Mouse (Mus musculus): ENCODE results near the gene Zfp568.
"Not testable (repeated sequence)": the region's sequence is repeated elsewhere in the genome, so short reads cannot be mapped to it uniquely, and the experiment has no call there.

Zfp568 gene

GRCm38 (mm10) chr7:29983690-29984380 is at the start of gene Zfp568:
Gene Zfp568, plus strand, starts transcription at chr7:29983955.
- DNase-seq: peak; percentile 92

DNA sequence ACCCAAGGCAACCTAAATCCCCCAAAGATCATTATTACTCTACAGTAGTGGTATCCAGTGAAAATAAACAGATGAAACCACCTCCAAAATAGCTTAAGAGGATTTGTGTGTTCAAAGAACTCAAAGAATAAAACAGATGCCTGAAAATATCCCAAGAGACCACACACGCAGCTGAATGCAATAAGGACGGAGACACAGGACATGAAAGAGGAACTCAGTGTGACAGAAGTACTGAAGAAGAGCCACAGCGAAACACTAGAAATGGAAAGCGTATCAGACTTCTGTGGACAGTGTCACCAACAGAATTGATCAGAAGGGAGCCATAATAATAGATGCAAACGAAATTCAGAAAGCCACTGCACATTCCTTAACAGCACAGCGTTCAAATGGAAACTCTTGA is 44.9 kb upstream of the Zfp568 start:
- no peak for DNase-seq

DNA sequence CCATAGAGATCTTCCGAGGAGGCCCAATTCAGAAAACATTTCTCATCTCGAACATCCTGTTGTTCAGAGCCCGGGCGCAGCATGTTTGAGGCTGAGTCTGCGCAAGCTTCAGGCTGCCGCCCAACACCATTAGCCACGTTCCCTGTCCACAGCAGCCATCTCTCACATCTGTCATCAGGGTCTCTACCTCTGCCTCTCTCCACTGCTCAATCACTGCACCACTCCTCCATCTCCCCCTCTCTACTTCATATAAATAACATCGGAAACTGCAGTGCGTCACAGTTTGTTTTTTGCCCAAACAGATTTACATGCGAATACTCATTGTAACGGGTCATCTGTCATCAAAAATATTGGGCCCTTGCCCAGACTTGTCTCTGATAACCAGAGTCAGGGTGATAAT is 42.7 kb upstream of the Zfp568 start:
- no peak for DNase-seq

DNA sequence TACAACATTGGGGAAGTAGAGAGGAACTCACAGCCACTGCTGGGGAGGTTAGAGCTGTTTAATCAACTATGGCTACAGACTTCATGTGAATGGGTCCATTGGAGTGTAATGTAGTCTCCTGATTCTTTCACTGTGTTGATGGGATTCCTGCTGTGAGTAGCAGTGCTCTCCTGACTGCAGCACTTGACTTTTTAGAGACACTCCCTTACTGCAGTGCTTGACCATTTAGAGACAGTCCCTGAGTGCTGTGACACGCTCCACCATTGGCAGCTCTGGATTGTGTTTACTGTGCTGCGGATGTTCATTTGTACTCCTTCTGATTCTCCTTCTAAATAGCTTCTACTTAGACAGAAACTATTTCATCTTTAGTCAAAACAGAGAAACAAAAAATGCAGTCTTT is 41.0 kb upstream of the Zfp568 start:
- DNase-seq: no peak

DNA sequence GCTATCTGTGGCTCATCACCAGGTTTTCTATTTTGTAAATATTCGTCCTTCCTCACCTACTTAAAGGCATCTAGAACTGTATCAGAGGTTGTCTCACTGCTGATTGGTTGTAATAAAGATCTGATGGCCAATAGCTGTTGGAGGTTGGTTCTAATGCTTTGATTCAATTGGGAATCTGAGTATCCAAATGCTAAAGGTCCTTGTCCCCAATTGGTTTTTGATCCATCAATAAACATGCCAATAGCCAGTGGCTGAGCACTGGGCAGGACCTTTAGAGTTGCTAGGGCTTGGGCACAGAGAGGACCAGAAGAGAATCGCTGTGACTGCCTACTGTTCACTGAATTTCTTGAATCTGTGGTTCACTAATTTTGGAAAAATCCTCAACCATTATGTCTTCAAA is 40.0 kb upstream of the Zfp568 start:
- no peak for DNase-seq

GRCm38 (mm10) chr7:29944201-29944600 is 39.6 kb upstream of the Zfp568 start:
- peak; percentile 59 for DNase-seq

DNA sequence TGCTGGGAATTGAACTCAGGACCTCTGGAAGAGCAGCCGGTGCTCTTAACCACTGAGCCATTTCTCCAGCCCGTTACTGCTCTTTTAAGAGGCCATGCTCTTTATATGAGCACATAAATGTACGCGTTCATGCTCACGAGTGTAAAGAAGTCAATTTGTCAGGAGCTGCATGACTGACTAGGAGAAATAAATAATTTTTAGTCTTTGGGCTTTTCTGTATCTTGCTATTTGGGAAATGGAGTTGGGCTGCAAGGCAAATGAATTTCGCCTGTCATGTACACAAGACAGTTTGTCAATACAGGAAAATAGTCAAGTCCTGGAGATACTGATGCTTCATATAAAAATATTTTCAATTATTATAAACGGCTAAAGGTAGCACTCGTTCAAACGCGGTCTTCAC is 30.7 kb upstream of the Zfp568 start:
- no peak for DNase-seq

GRCm38 (mm10) chr7:29953513-29954401 is 30.0 kb upstream of the Zfp568 start, which contains the start of gene Zfp74:
Gene Zfp74, minus strand, starts transcription at chr7:29954089.
- DNase-seq: peak; percentile 77

DNA sequence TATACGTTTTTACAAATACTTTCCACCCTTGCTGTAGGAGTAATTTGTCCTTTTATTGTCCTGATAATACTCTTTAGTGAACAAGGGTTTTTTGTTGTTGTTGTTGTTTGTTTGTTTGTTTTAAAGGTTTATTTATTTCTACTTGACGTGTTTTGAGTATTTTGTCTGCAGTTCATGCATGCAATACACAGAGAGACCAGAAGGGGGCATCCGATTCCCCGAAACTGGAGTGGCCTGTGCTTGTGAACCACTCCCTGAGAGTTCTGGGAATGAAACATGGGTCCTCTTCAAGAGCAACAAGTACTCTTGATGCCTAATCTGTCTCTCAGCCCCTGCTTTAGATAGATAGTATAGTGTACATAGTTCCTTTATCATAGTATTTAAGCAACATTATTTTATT is 29.0 kb upstream of the Zfp568 start:
- DNase-seq: no peak

GRCm38 (mm10) chr7:29956257-29956656 is 27.5 kb upstream of the Zfp568 start:
- peak; percentile 34 for DNase-seq

DNA sequence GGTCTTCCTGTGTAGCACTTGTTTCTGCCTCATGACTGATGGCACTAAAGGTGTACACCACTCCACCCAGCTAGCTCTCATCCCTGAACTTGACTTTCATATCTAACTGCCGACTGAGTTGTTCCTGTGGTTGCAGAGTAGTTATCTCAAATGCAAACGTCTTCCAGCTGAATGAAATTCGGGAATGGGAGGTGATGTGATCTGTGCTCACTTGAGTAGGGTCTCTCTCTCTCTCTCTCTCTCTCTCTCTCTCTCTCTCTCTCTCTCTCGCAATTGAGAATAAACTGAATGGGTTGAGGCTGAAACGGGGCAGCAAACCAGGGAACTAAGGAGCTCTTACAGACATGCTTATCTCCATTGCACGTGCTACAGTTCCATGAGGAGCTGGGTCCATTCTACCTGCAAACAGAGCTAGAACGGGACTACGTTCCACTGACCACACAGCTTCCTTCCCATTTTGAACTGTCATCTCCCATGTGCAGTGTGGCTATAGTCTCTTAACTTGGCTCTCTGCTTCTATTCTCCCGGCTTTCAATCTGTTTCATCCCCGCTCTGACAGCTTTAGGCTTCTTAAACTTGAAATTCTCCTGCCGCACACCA is 25.5 kb upstream of the Zfp568 start:
- no peak for DNase-seq

DNA sequence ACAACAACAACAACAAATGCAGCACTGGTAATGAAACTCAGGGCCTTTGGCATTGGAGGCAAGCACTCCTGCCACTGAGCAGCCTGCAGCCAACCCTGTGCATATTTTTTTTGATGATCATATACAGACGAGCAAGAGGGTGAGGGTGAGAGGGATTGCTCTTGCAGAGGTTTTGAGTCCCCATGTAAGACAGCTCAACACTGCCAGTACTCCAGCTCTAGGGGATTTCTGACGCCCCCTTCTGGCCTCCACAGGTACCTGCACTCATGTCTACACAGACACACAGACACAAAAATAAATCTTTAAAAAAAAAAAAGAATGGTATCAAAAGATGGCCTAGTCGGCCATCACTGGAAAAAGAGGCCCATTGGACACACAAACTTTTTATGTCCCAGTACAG is 24.8 kb upstream of the Zfp568 start:
- no peak for DNase-seq

- DNase-seq: not testable (repeated sequence)
Observed at GRCm38 (mm10) chr7:29965115-29965810, 18.5 kb upstream of the Zfp568 start.

GRCm38 (mm10) chr7:29970686-29971085 is 13.1 kb upstream of the Zfp568 start:
- no peak for DNase-seq

DNA sequence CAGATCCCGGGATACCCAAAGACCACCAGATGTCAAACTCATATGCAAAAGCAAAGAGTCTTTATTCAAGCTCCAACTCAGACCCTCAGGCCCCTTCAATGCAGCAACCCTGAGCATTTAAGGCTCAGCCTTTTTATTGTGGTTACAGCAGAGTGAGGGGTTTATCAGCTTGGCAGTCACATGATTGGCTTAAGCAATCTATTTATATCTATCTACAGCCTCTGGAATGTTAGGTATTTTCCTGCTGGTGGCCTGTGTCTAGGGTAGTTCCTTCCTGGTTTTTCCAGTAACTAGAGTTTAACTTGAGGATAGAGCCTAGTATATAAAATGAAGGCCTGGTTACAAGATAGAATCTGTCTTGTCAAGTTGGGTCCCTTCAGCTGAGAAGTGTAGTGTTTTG is 3.0 kb upstream of the Zfp568 start:
- DNase-seq: no peak

DNA sequence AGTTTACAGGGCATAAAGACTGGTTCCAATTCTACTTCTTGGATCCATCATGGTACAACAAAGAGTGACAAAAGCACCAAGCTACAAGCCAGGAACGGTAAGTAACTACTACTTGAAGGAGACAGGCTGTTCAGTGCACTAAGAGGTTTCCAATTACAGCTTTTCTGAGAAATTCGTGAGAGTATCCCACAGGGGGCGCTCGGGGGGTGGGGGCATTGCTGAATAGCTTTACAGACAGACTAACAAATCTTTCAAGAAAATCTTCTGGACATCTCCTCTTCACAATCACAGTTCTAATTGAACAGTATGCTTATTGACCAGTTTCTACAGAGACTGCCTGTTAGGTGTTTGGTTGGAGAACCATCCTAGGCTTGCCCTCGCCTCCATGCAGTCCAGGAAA is 2.3 kb upstream of the Zfp568 start:
- DNase-seq: no peak

DNA sequence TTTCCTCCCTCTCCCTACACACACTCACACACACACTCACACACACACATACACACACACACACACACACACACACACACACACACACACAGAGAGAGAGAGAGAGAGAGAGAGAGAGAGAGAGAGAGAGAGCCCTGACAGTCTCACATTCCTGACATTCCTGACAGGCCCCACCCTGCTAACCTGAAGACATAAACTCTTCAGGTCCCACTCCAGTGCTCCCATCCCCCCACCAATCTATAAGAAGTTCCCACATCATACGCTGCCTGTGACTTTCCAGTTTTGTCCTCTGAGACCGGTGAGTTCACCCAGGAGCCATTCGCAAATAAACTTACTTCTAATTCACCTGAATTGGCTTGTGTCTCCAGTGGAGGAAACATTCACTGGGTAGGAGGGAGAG is 1.9 kb upstream of the Zfp568 start:
- DNase-seq: no peak

DNA sequence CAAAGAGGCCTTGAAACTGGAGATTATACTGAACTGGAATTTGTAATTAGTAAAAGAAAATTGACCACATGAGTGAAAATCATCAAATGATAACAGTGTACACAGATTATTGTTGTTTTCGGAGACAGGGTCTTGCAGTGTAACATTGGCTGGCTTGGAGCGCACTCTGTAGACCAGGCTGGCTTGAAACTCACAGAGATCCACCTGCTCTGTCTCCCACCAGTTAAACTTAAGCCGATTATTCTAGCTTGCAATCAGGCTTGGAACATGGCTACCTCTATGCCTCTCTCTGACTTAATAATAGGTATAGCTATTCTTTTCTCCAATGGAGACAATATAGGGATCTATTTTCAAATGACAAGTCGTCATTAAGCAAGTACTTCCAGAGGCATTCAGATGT is 1.4 kb upstream of the Zfp568 start:
- no peak for DNase-seq

- no peak for DNase-seq
Observed at GRCm38 (mm10) chr7:29982931-29983330, 824 bp upstream of the Zfp568 start.

GRCm38 (mm10) chr7:29983340-29983689 is 440 bp upstream of the Zfp568 start:
- no peak for DNase-seq

GRCm38 (mm10) chr7:29986101-29986500 is 2.3 kb downstream of the Zfp568 start:
- no peak for DNase-seq

- no peak for DNase-seq
Observed at GRCm38 (mm10) chr7:29987551-29987950, 3.8 kb downstream of the Zfp568 start.

DNA sequence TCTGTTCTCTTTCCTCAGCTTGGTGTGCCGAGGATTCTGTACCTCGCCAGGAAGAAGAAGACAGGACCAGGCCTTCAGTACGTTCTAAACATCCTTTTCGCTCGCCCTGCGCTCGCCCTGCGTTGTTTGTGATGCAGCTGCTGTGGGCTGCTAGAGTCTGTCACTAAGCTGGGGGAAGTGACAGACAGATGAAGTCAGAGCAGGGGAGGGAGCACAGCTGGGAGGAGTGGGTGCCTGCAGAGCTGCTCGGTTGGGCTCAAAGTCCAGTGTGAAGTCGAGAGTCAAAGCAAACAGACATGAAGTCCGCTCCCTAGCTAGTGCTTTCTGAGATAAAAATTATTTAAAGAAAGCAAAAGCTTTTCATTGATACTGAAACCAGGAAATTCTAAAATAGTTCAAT is 5.3 kb downstream of the Zfp568 start:
- no peak for DNase-seq
